Mouse (Mus musculus) brown adipose tissue, adult 24 weeks (tissue): Measurements from ENCODE around the gene Kif24. TPM values are rescaled to one million over a fixed set of nuclear protein-coding genes. Genes with fewer than 3 reads are reported as not detected.

ENCODE experiments used
- H3K27ac ChIP-seq: fragments of 200-500 bp; replicated peaks from 2 replicates; pipeline ENCODE4 v1.5.1; 2012; ENCODE audit warnings: low read depth, mild to moderate bottlenecking, low read length
- H3K4me1 ChIP-seq: fragments of 200-500 bp; 2 replicates; pipeline ENCODE4 v1.6.1; 2012; ENCODE audit warnings: low read length, mixed read lengths; ENCODE audit not compliant: control insufficient read depth, insufficient read depth, insufficient read length
- H3K4me3 ChIP-seq: fragments of 200-500 bp; 2 replicates; pipeline ENCODE4 v1.5.1; 2012; ENCODE audit warnings: low read depth, mild to moderate bottlenecking, low read length, moderate library complexity; ENCODE audit not compliant: insufficient read depth
- polyA plus RNA-seq: library from polyadenylated mRNA; stranded (reverse); fragments of >200 nt; gene quantifications from 2 replicates; pipeline ENCODE4 v1.2.4, GENCODE M21; 2012; ENCODE audit not compliant: missing spikeins, insufficient read depth, insufficient read length

The Kif24 gene
- polyA plus RNA-seq, 1 experiment, result 0.55 TPM

- no peak overlapping the region for H3K4me3 ChIP-seq
- peaks cover 6% of the 10 kb centered on the region; the same call in 1 of the 2 replicates for H3K4me1 ChIP-seq
- H3K27ac ChIP-seq, result no peak overlapping the region
Measured at GRCm38 (mm10) chr4:41359358-41359757, 105.3 kb downstream of the Kif24 start.

- Histone ChIP-seq H3K4me1 (peaks cover 6% of the 10 kb centered on the region; the same call in 1 of the 2 replicates), H3K27ac (no peak overlapping the region), H3K4me3 (no peak overlapping the region)
Measured at GRCm38 (mm10) chr4:41358669-41359068, 106.0 kb downstream of the Kif24 start.

- H3K4me3 ChIP-seq, result no peak overlapping the region
- no peak overlapping the region for H3K27ac ChIP-seq
- H3K4me1 ChIP-seq, result peaks cover 6% of the 10 kb centered on the region; the same call in 1 of the 2 replicates
Measured at GRCm38 (mm10) chr4:41357154-41357553, 107.5 kb downstream of the Kif24 start.

GRCm38 (mm10) chr4:41353265-41353664 is 111.4 kb downstream of the Kif24 start:
- H3K27ac ChIP-seq, result no peak overlapping the region
- H3K4me3 ChIP-seq, result no peak overlapping the region
- peaks cover 6% of the 10 kb centered on the region; the same call in 1 of the 2 replicates for H3K4me1 ChIP-seq

GRCm38 (mm10) chr4:41352758-41353157 is 111.9 kb downstream of the Kif24 start:
- Histone ChIP-seq H3K4me3 (no peak overlapping the region), H3K27ac (no peak overlapping the region), H3K4me1 (peaks cover 3% of the 10 kb centered on the region; the same call in 1 of the 2 replicates)

DNA sequence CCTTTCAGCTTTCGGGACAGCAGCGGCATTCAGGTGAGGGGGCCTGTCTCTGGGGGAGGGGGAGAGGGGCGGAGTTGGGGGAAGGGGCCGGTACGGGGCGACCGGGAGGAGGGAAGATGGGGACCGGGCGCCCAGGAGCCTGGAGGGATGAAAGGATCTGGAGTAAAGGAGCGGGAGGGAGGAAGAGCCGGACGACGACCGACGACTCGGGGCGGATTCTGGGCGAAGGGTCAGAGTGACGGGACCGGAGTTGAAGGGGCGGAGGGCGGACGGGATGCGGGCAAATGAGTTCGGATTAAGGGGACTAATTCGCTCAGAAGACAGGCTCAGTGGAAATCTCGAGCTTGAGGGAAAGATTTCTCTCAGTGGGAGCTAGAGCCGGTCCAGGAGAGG is 115.5 kb downstream of the Kif24 start:
- peak overlapping the region; percentile 80 for H3K4me3 ChIP-seq
- peaks cover 3% of the 10 kb centered on the region; the same call in 1 of the 2 replicates for H3K4me1 ChIP-seq
- H3K27ac ChIP-seq, result peak overlapping the region; percentile 91

- Histone ChIP-seq H3K27ac (peak within 1 kb of the TSS; percentile 91), H3K4me1 (peaks cover 3% of the 10 kb centered on the region; the same call in 1 of the 2 replicates), H3K4me3 (peak within 1 kb of the TSS; percentile 80)
Measured at GRCm38 (mm10) chr4:41348584-41349198, 116.0 kb downstream of the Kif24 start, which contains the start of gene Ubap1. TSS of gene Ubap1 (plus strand) at chr4:41348996.

- H3K4me3 ChIP-seq, result peak overlapping the region; percentile 31
- H3K4me1 ChIP-seq, result peaks cover 3% of the 10 kb centered on the region; the same call in 1 of the 2 replicates
- peak overlapping the region; percentile 60 for H3K27ac ChIP-seq
Measured at GRCm38 (mm10) chr4:41347839-41348238, 116.8 kb downstream of the Kif24 start.

DNA sequence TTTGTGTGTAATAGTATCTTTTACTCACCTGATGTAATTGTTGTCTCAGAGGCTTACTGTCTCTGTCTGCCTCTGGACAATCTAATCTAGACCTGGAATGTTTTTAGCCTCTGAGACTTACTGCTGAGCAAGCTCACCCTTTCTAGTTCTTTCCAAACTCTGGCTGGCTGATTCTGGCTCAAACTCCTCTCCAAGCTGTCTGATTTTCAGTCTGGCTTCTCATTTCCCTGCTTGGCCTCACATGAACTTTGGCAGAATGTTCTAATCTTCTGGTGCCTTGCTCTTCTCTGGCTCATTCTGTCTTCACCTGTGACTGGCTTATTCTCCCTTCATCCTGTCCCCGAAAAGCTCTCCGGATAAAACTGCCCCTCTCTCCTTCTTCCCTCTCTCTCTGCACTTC is 118.7 kb downstream of the Kif24 start:
- Histone ChIP-seq H3K4me1 (peaks cover 3% of the 10 kb centered on the region; the same call in 1 of the 2 replicates), H3K4me3 (no peak overlapping the region), H3K27ac (peak overlapping the region; percentile 78)

- no peaks in the 10 kb centered on the region for H3K4me1 ChIP-seq
- H3K27ac ChIP-seq, result no peak overlapping the region
- no peak overlapping the region for H3K4me3 ChIP-seq
Measured at GRCm38 (mm10) chr4:41340912-41341550, 123.7 kb downstream of the Kif24 start.

Other genes with a start within 250 kb of the Kif24 start
- gene Ubap2, start 189.7 kb downstream of the Kif24 start, polyA plus RNA-seq, result 18.6 and 19.3 TPM in 2 replicates
- 15.5 and 18.8 TPM in 2 replicates for gene Dcaf12, start 150.0 kb downstream of the Kif24 start, polyA plus RNA-seq
- gene Ubap1, start 115.9 kb downstream of the Kif24 start, polyA plus RNA-seq, result 52.4 and 56.3 TPM in 2 replicates
- gene Nudt2, start 264 bp upstream of the Kif24 start, polyA plus RNA-seq, result 60.1 and 71.7 TPM in 2 replicates
- gene AI464131, start 38.2 kb upstream of the Kif24 start, polyA plus RNA-seq, result 8.7 and 13.8 TPM in 2 replicates
- not detected in 2 replicates for gene 1110017D15Rik, start 52.4 kb upstream of the Kif24 start, polyA plus RNA-seq
- gene Fam219a, start 104.7 kb upstream of the Kif24 start, polyA plus RNA-seq, result 6.8 and 7.8 TPM in 2 replicates
- gene Dnaic1, start 104.9 kb upstream of the Kif24 start, polyA plus RNA-seq, result not detected in 2 replicates
- 1.8 TPM in 1 of 2 replicates, not detected in the other for gene Enho, start 175.4 kb upstream of the Kif24 start, polyA plus RNA-seq
- gene Cntfr, start 232.2 kb upstream of the Kif24 start, polyA plus RNA-seq, result 5.5 and 8.4 TPM in 2 replicates
- gene Il11ra1, start 235.1 kb upstream of the Kif24 start, polyA plus RNA-seq, result 53.3 and 56.1 TPM in 2 replicates
- gene Rpp25l, start 248.6 kb upstream of the Kif24 start, polyA plus RNA-seq, result 9.0 and 13.5 TPM in 2 replicates